Mouse (Mus musculus): Measurements from ENCODE around the gene Mlana. TPM values are rescaled to one million over a fixed set of nuclear protein-coding genes. Genes with fewer than 3 reads are reported as not detected.

The Mlana gene
- polyA plus RNA-seq, 1 experiment from 2014 or later: not detected

DNA sequence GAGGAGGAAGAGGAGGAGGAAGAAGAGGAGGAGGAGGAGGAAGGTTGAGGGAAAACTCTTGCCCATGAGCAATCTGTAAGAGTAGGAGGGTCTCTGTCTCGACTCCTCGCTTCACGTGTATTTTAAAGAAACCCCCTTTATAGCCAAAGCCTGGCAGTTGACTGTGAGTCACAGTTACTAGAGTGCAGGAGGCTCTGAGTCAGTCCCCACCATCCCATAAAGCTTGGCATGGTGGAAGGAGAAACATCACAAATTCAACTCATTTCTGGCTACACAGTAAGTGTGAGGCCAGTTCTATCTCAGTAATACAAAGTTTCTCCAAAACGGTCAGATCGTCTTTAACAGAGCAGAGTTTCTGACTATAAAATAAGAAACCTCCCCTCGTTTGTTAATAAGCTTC, 27.4 kb upstream of the Mlana start:
- no peaks in the 10 kb centered on the region for H3K4me1 ChIP-seq (ENCODE audit: control insufficient read depth, insufficient read depth, low read length)
- no peak overlapping the region for H3K9ac ChIP-seq (ENCODE audit: low read length)
- no peak overlapping the region for H3K4me3 ChIP-seq (replicated peaks; ENCODE audit: low read length)
- H3K4me2 ChIP-seq (ENCODE audit: low read depth, low read length): no peak overlapping the region
- 89% methylated on average over 6 of the region's 6 CpGs for WGBS
- no peaks in the 10 kb centered on the region for H3K27me3 ChIP-seq (ENCODE audit: control insufficient read depth, insufficient read depth, low read length)
- H3K9me3 ChIP-seq (replicated peaks; ENCODE audit: control insufficient read depth, low read length): no peaks in the 10 kb centered on the region
- no peak for ATAC-seq (ENCODE audit: insufficient read depth, low FRiP score)
- H3K36me3 ChIP-seq (ENCODE audit: control insufficient read depth, insufficient read depth, low read length): no peaks in the 10 kb centered on the region
- H3K27ac ChIP-seq (ENCODE audit: low read length): no peak overlapping the region

DNA sequence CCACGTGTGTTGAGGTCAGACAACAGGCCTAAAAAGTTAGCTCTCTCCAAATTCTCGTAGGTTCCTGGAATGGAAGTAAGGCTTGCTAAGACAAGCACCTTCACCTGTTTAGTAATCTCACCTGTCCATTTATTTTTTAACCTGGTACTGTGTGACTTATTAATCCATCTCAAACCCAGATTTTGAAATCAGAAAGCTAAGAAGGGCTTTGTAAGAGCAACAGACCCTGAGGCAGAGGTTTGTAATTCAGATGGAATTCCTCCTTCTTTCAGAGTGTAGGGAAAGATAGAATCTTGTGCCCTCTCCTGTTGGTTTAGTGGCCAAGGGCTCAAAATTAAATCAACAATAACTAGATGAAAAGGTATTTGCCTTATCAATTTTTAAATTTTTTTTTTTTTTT, 26.5 kb upstream of the Mlana start:
- no peaks in the 10 kb centered on the region for H3K36me3 ChIP-seq (ENCODE audit: control insufficient read depth, insufficient read depth, low read length)
- no peak overlapping the region for H3K4me3 ChIP-seq (replicated peaks; ENCODE audit: low read length)
- WGBS: 82% methylated on average over 2 of the region's 2 CpGs
- H3K4me1 ChIP-seq (ENCODE audit: control insufficient read depth, insufficient read depth, low read length): no peaks in the 10 kb centered on the region
- no peak overlapping the region for H3K4me2 ChIP-seq (ENCODE audit: low read depth, low read length)
- no peaks in the 10 kb centered on the region for H3K27me3 ChIP-seq (ENCODE audit: control insufficient read depth, insufficient read depth, low read length)
- no peaks in the 10 kb centered on the region for H3K9me3 ChIP-seq (replicated peaks; ENCODE audit: control insufficient read depth, low read length)
- ATAC-seq (ENCODE audit: insufficient read depth, low FRiP score): no peak
- no peak overlapping the region for H3K27ac ChIP-seq (ENCODE audit: low read length)
- no peak overlapping the region for H3K9ac ChIP-seq (ENCODE audit: low read length)

DNA sequence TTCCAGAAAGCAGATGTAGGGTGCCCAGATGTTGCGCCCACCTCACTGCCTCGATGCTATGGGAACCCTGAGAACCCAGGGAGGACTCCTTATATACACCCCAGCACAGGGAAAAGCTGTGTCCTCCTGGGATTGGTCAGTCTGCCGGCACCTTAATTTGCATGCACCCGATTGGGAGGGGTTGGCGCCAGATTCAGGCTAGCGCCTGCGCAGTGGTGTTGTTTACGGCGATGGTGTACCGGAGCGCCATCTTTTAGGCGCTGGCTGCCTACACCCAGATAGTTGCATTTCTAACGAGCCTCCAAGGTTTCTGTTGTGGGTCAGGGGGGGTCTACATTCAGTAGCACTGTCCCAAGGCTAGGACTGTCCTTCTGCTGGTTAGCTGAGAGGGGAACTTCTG, 25.0 kb upstream of the Mlana start:
- Histone ChIP-seq H3K27me3 (ENCODE audit: control insufficient read depth, insufficient read depth, low read length) (no peaks in the 10 kb centered on the region), H3K4me1 (ENCODE audit: control insufficient read depth, insufficient read depth, low read length) (no peaks in the 10 kb centered on the region), H3K4me3 (replicated peaks; ENCODE audit: low read length) (no peak overlapping the region), H3K36me3 (ENCODE audit: control insufficient read depth, insufficient read depth, low read length) (no peaks in the 10 kb centered on the region), H3K27ac (ENCODE audit: low read length) (no peak overlapping the region), H3K9me3 (replicated peaks; ENCODE audit: control insufficient read depth, low read length) (no peaks in the 10 kb centered on the region), H3K4me2 (ENCODE audit: low read depth, low read length) (no peak overlapping the region), H3K9ac (ENCODE audit: low read length) (no peak overlapping the region)
- ATAC-seq (ENCODE audit: insufficient read depth, low FRiP score): no peak
- 95% methylated on average over 13 of the region's 13 CpGs for WGBS

DNA sequence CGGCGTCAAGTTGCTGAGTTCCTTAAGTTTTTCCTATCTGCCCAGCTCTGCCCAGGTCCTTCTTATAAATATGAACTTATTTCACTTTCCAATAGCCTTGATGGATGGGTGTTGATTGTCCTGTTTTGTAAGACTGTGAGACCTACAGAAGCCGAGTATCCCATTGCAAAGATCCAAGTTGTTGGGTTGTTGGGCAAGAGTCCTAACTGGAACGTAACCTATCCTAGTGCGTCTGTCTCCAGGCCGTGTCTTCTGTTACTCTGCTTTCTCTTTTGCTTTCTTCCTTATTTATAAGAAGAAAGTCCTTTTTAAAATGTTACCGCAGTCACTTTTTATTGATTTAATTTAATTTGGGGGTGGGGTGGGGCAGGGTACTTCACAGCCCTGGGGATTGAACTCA, 22.7 kb upstream of the Mlana start:
- H3K27me3 ChIP-seq (ENCODE audit: control insufficient read depth, insufficient read depth, low read length): no peaks in the 10 kb centered on the region
- H3K36me3 ChIP-seq (ENCODE audit: control insufficient read depth, insufficient read depth, low read length): no peaks in the 10 kb centered on the region
- no peak overlapping the region for H3K27ac ChIP-seq (ENCODE audit: low read length)
- no peaks in the 10 kb centered on the region for H3K9me3 ChIP-seq (replicated peaks; ENCODE audit: control insufficient read depth, low read length)
- no peak overlapping the region for H3K4me3 ChIP-seq (replicated peaks; ENCODE audit: low read length)
- no peaks in the 10 kb centered on the region for H3K4me1 ChIP-seq (ENCODE audit: control insufficient read depth, insufficient read depth, low read length)
- WGBS: 92% methylated on average over 7 of the region's 7 CpGs
- no peak for ATAC-seq (ENCODE audit: insufficient read depth, low FRiP score)
- H3K4me2 ChIP-seq (ENCODE audit: low read depth, low read length): no peak overlapping the region
- H3K9ac ChIP-seq (ENCODE audit: low read length): no peak overlapping the region

- Histone ChIP-seq H3K9me3 (replicated peaks; ENCODE audit: control insufficient read depth, low read length) (no peaks in the 10 kb centered on the region), H3K36me3 (ENCODE audit: control insufficient read depth, insufficient read depth, low read length) (no peaks in the 10 kb centered on the region), H3K4me1 (ENCODE audit: control insufficient read depth, insufficient read depth, low read length) (no peaks in the 10 kb centered on the region), H3K9ac (ENCODE audit: low read length) (no peak overlapping the region), H3K4me2 (ENCODE audit: low read depth, low read length) (no peak overlapping the region), H3K27ac (ENCODE audit: low read length) (no peak overlapping the region), H3K27me3 (ENCODE audit: control insufficient read depth, insufficient read depth, low read length) (no peaks in the 10 kb centered on the region), H3K4me3 (replicated peaks; ENCODE audit: low read length) (no peak overlapping the region)
- 28% methylated on average over 9 of the region's 9 CpGs for WGBS
- peak; percentile 39; the same call in 1 of the 2 replicates for ATAC-seq (ENCODE audit: insufficient read depth, low FRiP score)
These were observed 22.0 kb upstream of the Mlana start for GRCm38 (mm10) chr19:29675562-29676078.

DNA sequence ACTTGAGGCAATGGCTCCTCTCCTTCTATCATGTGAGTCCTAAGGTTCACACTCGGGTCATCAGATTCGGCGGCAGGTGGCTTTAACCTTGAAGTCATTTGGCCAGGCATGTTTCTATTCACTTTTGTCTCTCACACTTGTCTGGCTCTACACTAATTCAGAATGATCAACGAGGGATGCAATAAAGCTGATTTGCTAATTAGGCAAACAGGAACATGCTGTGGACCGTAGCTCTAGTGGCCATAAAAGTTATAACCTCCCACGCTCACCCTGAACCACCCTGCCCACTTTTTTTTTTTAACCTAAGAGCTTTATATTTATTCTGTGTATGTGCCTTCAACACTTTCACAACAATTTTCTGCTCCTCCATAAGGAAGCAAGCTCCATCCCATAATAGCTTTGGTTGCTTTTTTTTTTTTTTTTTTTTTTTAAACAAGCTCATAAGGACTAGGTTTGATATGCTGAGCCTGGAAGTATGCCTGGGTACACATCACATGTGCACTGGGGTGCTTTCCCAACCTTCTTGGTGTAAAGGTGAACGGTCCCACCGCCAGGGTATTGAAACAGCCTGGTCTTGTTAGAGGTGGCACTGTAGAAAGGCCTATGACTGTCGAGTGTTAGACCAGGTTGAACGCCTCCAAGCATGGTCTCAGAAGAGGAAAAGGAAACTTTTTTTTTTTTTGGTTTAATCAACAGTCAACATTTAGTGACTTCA, 21.0 kb upstream of the Mlana start:
- no peaks in the 10 kb centered on the region for H3K4me1 ChIP-seq (ENCODE audit: control insufficient read depth, insufficient read depth, low read length)
- WGBS: 73% methylated on average over 10 of the region's 10 CpGs
- H3K4me2 ChIP-seq (ENCODE audit: low read depth, low read length): no peak overlapping the region
- H3K27ac ChIP-seq (ENCODE audit: low read length): no peak overlapping the region
- H3K9me3 ChIP-seq (replicated peaks; ENCODE audit: control insufficient read depth, low read length): no peaks in the 10 kb centered on the region
- no peak overlapping the region for H3K4me3 ChIP-seq (replicated peaks; ENCODE audit: low read length)
- no peaks in the 10 kb centered on the region for H3K36me3 ChIP-seq (ENCODE audit: control insufficient read depth, insufficient read depth, low read length)
- H3K27me3 ChIP-seq (ENCODE audit: control insufficient read depth, insufficient read depth, low read length): no peaks in the 10 kb centered on the region
- no peak for ATAC-seq (ENCODE audit: insufficient read depth, low FRiP score)
- H3K9ac ChIP-seq (ENCODE audit: low read length): no peak overlapping the region

DNA sequence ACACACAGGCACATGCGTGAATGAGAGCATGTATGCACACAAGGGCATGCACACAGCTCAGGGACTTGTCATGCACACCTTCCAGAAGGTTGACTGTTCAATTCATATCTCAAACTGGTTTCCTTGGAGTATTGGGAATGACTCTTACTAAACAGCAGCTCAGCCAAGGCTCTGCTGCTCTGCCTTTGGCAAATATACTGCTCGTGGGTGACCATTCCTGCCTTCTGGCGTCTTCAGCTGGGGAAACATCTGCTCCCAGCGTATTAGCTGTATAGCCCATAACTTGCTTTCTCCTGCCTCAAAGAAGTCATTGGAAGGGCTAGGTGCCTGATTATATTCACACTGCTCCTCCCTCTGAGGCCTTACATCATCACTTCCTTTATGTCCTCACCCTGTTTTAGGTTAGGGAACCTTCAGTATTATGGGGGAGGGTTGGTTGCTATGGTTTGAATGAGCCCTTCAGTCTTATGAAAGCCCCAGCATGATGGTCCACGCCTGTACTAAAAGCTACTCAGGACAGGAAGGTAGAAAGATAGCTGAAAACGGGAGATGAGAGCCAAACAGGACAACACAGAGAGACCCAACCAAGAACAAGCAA, 19.3 kb upstream of the Mlana start:
- H3K27ac ChIP-seq (ENCODE audit: low read length): no peak overlapping the region
- H3K9me3 ChIP-seq (replicated peaks; ENCODE audit: control insufficient read depth, low read length): no peaks in the 10 kb centered on the region
- no peak overlapping the region for H3K4me2 ChIP-seq (ENCODE audit: low read depth, low read length)
- H3K36me3 ChIP-seq (ENCODE audit: control insufficient read depth, insufficient read depth, low read length): no peaks in the 10 kb centered on the region
- no peak overlapping the region for H3K9ac ChIP-seq (ENCODE audit: low read length)
- no peaks in the 10 kb centered on the region for H3K4me1 ChIP-seq (ENCODE audit: control insufficient read depth, insufficient read depth, low read length)
- ATAC-seq (ENCODE audit: insufficient read depth, low FRiP score): no peak
- no peak overlapping the region for H3K4me3 ChIP-seq (replicated peaks; ENCODE audit: low read length)
- no peaks in the 10 kb centered on the region for H3K27me3 ChIP-seq (ENCODE audit: control insufficient read depth, insufficient read depth, low read length)
- 78% methylated on average over 6 of the region's 6 CpGs for WGBS

GRCm38 (mm10) chr19:29680182-29681152, 17.2 kb upstream of the Mlana start:
- no peak for ATAC-seq (ENCODE audit: insufficient read depth, low FRiP score)
- no peak overlapping the region for H3K4me2 ChIP-seq (ENCODE audit: low read depth, low read length)
- H3K9ac ChIP-seq (ENCODE audit: low read length): no peak overlapping the region
- no peaks in the 10 kb centered on the region for H3K27me3 ChIP-seq (ENCODE audit: control insufficient read depth, insufficient read depth, low read length)
- H3K27ac ChIP-seq (ENCODE audit: low read length): no peak overlapping the region
- 46% methylated on average over 13 of the region's 13 CpGs for WGBS
- H3K36me3 ChIP-seq (ENCODE audit: control insufficient read depth, insufficient read depth, low read length): no peaks in the 10 kb centered on the region
- no peaks in the 10 kb centered on the region for H3K4me1 ChIP-seq (ENCODE audit: control insufficient read depth, insufficient read depth, low read length)
- no peak overlapping the region for H3K4me3 ChIP-seq (replicated peaks; ENCODE audit: low read length)
- H3K9me3 ChIP-seq (replicated peaks; ENCODE audit: control insufficient read depth, low read length): peaks cover 3% of the 10 kb centered on the region; the same call in 1 of the 2 replicates
